Mouse (Mus musculus): ENCODE data around the gene Zfp428. TPM values are rescaled to one million over a fixed set of nuclear protein-coding genes. Genes with fewer than 3 reads are reported as not detected.

The Zfp428 gene
- total RNA-seq (2021): 10 to 100 TPM; 13.8 to 14.7 TPM
- long read RNA-seq, experiment 1, transcript Zfp428-201 (3 exons, 1,182 nt): major isoform, 6 of 13 reads
- long read RNA-seq, experiment 1, partial matches to known transcripts: 1 of 13 reads
- long read RNA-seq, experiment 1, other reads (novel, unspliced or antisense): 3 of 13 reads
- long read RNA-seq, experiment 2, transcript Zfp428-201 (3 exons, 1,182 nt): major isoform, 8 of 16 reads
- long read RNA-seq, experiment 2, partial matches to known transcripts: 0 of 16 reads
- long read RNA-seq, experiment 2, other reads (novel, unspliced or antisense): 4 of 16 reads

- DNase-seq: peak; percentile 91
- intact Hi-C loops (cut with DNase I): loop anchor here (1.0 to 5.0 kb wide), 2 partner anchors 23 to 35 kb away; partner anchors contain the start of gene Irgq
These were observed at the start of gene Zfp428 for GRCm38 (mm10) chr7:24506838-24507725. Gene Zfp428 (plus strand): TSS chr7:24507006.

- intact Hi-C loops (cut with DNase I): no loop called here
- no peak for DNase-seq
These were observed 49.0 kb upstream of the Zfp428 start for GRCm38 (mm10) chr7:24457726-24458370.

- intact Hi-C loops (cut with DNase I): no loop called here
These were observed 47.4 kb upstream of the Zfp428 start for GRCm38 (mm10) chr7:24459440-24459839.

GRCm38 (mm10) chr7:24459843-24460242 lies 47.0 kb upstream of the Zfp428 start:
- intact Hi-C loops (cut with DNase I): no loop called here
- DNase-seq: peak; percentile 51 to 53

More at GRCm38 (mm10) chr7:24459440-24459839, 47.4 kb upstream of the Zfp428 start:
- DNase-seq: no peak

GRCm38 (mm10) chr7:24461376-24462051 lies 45.3 kb upstream of the Zfp428 start:
- intact Hi-C loops (cut with DNase I): no loop called here
- no peak for DNase-seq

- intact Hi-C loops (cut with DNase I): no loop called here
- peak; percentile 26 to 42 for DNase-seq
These were observed 44.2 kb upstream of the Zfp428 start, which contains the start of gene Plaur for GRCm38 (mm10) chr7:24462388-24463319. Gene Plaur (plus strand): TSS chr7:24462484.

- intact Hi-C loops (cut with DNase I): no loop called here
These were observed 40.0 kb upstream of the Zfp428 start for GRCm38 (mm10) chr7:24466835-24467234.

GRCm38 (mm10) chr7:24467886-24468285 lies 38.9 kb upstream of the Zfp428 start:
- DNase-seq: no peak
- intact Hi-C loops (cut with DNase I): loop anchor here (2.0 kb wide), 1 partner anchor 25 kb away; no protein-coding TSS in a partner anchor

More at GRCm38 (mm10) chr7:24466835-24467234, 40.0 kb upstream of the Zfp428 start:
- DNase-seq: no peak

- DNase-seq: no peak
- intact Hi-C loops (cut with DNase I): loop anchor here (2.0 kb wide), 1 partner anchor 26 kb away; no protein-coding TSS in a partner anchor
These were observed 37.7 kb upstream of the Zfp428 start for GRCm38 (mm10) chr7:24469126-24469525.

- intact Hi-C loops (cut with DNase I): loop anchor here (5.0 to 10.0 kb wide), 2 partner anchors 37 to 194 kb away; partner anchors contain the start of gene Zfp428
- no peak for DNase-seq
These were observed 36.5 kb upstream of the Zfp428 start for GRCm38 (mm10) chr7:24470356-24470755.

- intact Hi-C loops (cut with DNase I): loop anchor here (2.0 to 10.0 kb wide), 3 partner anchors 35 to 192 kb away; partner anchors contain the start of gene Zfp428
These were observed 34.4 kb upstream of the Zfp428 start for GRCm38 (mm10) chr7:24472442-24472841.

GRCm38 (mm10) chr7:24472937-24473336 lies 33.9 kb upstream of the Zfp428 start:
- DNase-seq: peak in 1 of 2 experiments; percentile 15
- intact Hi-C loops (cut with DNase I): loop anchor here (2.0 to 10.0 kb wide), 3 partner anchors 34 to 192 kb away; partner anchors contain the start of gene Zfp428

More at GRCm38 (mm10) chr7:24472442-24472841, 34.4 kb upstream of the Zfp428 start:
- DNase-seq: no peak

- intact Hi-C loops (cut with DNase I): loop anchor here (2.0 to 10.0 kb wide), 3 partner anchors 33 to 191 kb away; partner anchors contain the start of gene Zfp428
- peak; percentile 72 to 80 for DNase-seq
These were observed 32.8 kb upstream of the Zfp428 start for GRCm38 (mm10) chr7:24473913-24474529.

- no peak for DNase-seq
- intact Hi-C loops (cut with DNase I): loop anchor here (5.0 to 10.0 kb wide), 2 partner anchors 32 to 190 kb away; partner anchors contain the start of gene Zfp428
These were observed 31.8 kb upstream of the Zfp428 start for GRCm38 (mm10) chr7:24474811-24475506.

GRCm38 (mm10) chr7:24476338-24476737 lies 30.5 kb upstream of the Zfp428 start:
- intact Hi-C loops (cut with DNase I): loop anchor here (10.0 kb wide), 1 partner anchor 188 kb away; no protein-coding TSS in a partner anchor
- no peak for DNase-seq

- DNase-seq: no peak
- intact Hi-C loops (cut with DNase I): loop anchor here (10.0 kb wide), 1 partner anchor 188 kb away; no protein-coding TSS in a partner anchor
These were observed 29.9 kb upstream of the Zfp428 start for GRCm38 (mm10) chr7:24476856-24477255.

- DNase-seq: no peak
- intact Hi-C loops (cut with DNase I): loop anchor here (10.0 kb wide), 1 partner anchor 186 kb away; no protein-coding TSS in a partner anchor
These were observed 27.9 kb upstream of the Zfp428 start for GRCm38 (mm10) chr7:24478911-24479310.
